Comparison of ENCODE assay signal across 14 mouse cellular contexts in the genomic region with DNA sequence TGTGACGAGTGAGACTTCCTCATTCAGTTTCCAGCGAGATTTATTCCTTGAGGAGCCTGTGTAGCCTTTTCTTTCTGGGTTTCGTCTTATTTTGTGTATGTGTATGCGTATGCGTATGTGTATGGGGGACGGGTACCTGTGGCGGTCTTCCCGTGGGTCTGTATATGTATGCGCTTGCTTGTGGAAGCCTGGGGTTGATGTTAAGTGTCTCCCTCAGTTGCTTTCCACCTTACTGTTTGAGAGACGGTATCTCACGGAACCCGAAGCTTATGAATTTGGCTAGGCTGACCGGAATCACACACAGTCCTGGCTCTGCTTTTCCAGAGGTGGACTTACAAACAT.
DNase-seq lines count a peak whose midpoint lies in the region; ATAC-seq lines count a peak whose summit lies in the region.
"Had no signal": no experiment of that assay in that cellular context is flagged by ENCODE, and none has a peak within 500 bp of the region (broad histone marks: within the 10 kb centered on the region; RNA-seq: fewer than 3 reads in every experiment).

No protein-coding gene starts in this region.

- 64% methylated on average over 13 of the region's 13 CpGs for WGBS in heart, embryonic 12.5 days
- WGBS in embryonic facial prominence, embryonic 15.5 days, result 69% methylated on average over 13 of the region's 13 CpGs
- WGBS in hindbrain, embryonic 15.5 days, result 71% methylated on average over 13 of the region's 13 CpGs
- 64% methylated on average over 13 of the region's 13 CpGs for WGBS in midbrain, embryonic 16.5 days

- no peak overlapping the region for H3K27ac ChIP-seq in heart, embryonic 12.5 days (ENCODE audit: poor library complexity, severe bottlenecking)
- H3K27ac ChIP-seq in embryonic facial prominence, embryonic 15.5 days (replicated peaks), result peak overlapping the region; percentile 23; the same call in 1 of the 2 replicates
- H3K27ac ChIP-seq in hindbrain, embryonic 15.5 days (replicated peaks), result no peak overlapping the region
- no peak overlapping the region; the same call in 1 of the 2 replicates for H3K27ac ChIP-seq in midbrain, embryonic 16.5 days (ENCODE audit: low read length)

- H3K36me3 ChIP-seq in heart, embryonic 12.5 days, result no peaks in the 10 kb centered on the region
- no peaks in the 10 kb centered on the region for H3K36me3 ChIP-seq in embryonic facial prominence, embryonic 15.5 days
- no peaks in the 10 kb centered on the region for H3K36me3 ChIP-seq in hindbrain, embryonic 15.5 days
- H3K36me3 ChIP-seq in midbrain, embryonic 16.5 days (ENCODE audit: control insufficient read depth, insufficient read depth, low read length), result no peaks in the 10 kb centered on the region

- no peak overlapping the region for H3K9ac ChIP-seq in heart, embryonic 12.5 days
- H3K9ac ChIP-seq in embryonic facial prominence, embryonic 15.5 days, result no peak overlapping the region
- no peak overlapping the region for H3K9ac ChIP-seq in hindbrain, embryonic 15.5 days
- no peak overlapping the region; the same call in 1 of the 2 replicates for H3K9ac ChIP-seq in midbrain, embryonic 16.5 days (ENCODE audit: low read depth, low read length)

- peak overlapping the region; percentile 78; the same call in 1 of the 2 replicates for H3K4me2 ChIP-seq in heart, embryonic 12.5 days
- peak overlapping the region; percentile 50 for H3K4me2 ChIP-seq in embryonic facial prominence, embryonic 15.5 days (replicated peaks)
- H3K4me2 ChIP-seq in hindbrain, embryonic 15.5 days, result peak overlapping the region; percentile 49
- H3K4me2 ChIP-seq in midbrain, embryonic 16.5 days (ENCODE audit: low read length), result peak overlapping the region; percentile 62

- H3K9me3 ChIP-seq in heart, embryonic 12.5 days (replicated peaks), result no peaks in the 10 kb centered on the region
- no peaks in the 10 kb centered on the region for H3K9me3 ChIP-seq in embryonic facial prominence, embryonic 15.5 days (replicated peaks)
- no peaks in the 10 kb centered on the region for H3K9me3 ChIP-seq in hindbrain, embryonic 15.5 days
- no peaks in the 10 kb centered on the region for H3K9me3 ChIP-seq in midbrain, embryonic 16.5 days (replicated peaks; ENCODE audit: control insufficient read depth, low read length, poor library complexity, severe bottlenecking)

- H3K4me1 ChIP-seq in heart, embryonic 12.5 days (replicated peaks), result peaks cover 10% of the 10 kb centered on the region
- H3K4me1 ChIP-seq in embryonic facial prominence, embryonic 15.5 days, result peaks cover 12% of the 10 kb centered on the region; the same call in 1 of the 2 replicates
- H3K4me1 ChIP-seq in hindbrain, embryonic 15.5 days (replicated peaks), result peaks cover 13% of the 10 kb centered on the region; the same call in 1 of the 2 replicates
- peaks cover 13% of the 10 kb centered on the region for H3K4me1 ChIP-seq in midbrain, embryonic 16.5 days (ENCODE audit: control insufficient read depth, insufficient read depth, low read length)

- ATAC-seq in heart, embryonic 12.5 days (ENCODE audit: insufficient number of reproducible peaks, low FRiP score), result no peak
- no peak for ATAC-seq in embryonic facial prominence, embryonic 15.5 days (ENCODE audit: insufficient number of reproducible peaks, low FRiP score, low TSS enrichment, low read depth)
- ATAC-seq in hindbrain, embryonic 15.5 days (ENCODE audit: low FRiP score, low read depth), result 0 out of 2 replicates have a peak, but pooled peaks have one; percentile 27
- peak; percentile 34; the same call in 1 of the 2 replicates for ATAC-seq in midbrain, embryonic 16.5 days
- ATAC-seq: intestine, postnatal 0 days had no signal

- H3K27me3 ChIP-seq in heart, embryonic 12.5 days (replicated peaks), result peaks cover 2% of the 10 kb centered on the region
- H3K27me3 ChIP-seq in embryonic facial prominence, embryonic 15.5 days, result 0 out of 2 replicates have a peak, but pooled peaks cover 3% of the 10 kb centered on the region
- H3K27me3 ChIP-seq in hindbrain, embryonic 15.5 days, result no peaks in the 10 kb centered on the region; the same call in 1 of the 2 replicates
- H3K27me3 ChIP-seq in midbrain, embryonic 16.5 days (ENCODE audit: control insufficient read depth, insufficient read depth, low read depth, low read length), result no peaks in the 10 kb centered on the region

- H3K4me3 ChIP-seq in heart, embryonic 12.5 days, result no peak overlapping the region
- peak overlapping the region; percentile 28; the same call in 1 of the 2 replicates for H3K4me3 ChIP-seq in embryonic facial prominence, embryonic 15.5 days (replicated peaks)
- no peak overlapping the region for H3K4me3 ChIP-seq in hindbrain, embryonic 15.5 days
- no peak overlapping the region for H3K4me3 ChIP-seq in midbrain, embryonic 16.5 days (ENCODE audit: low read depth, low read length)
- H3K4me3 ChIP-seq: myocyte had no signal

- no peak for DNase-seq in heart, adult 11 months
- no peak for DNase-seq in thymus, postnatal 14 days
- DNase-seq in spleen, postnatal 4 days (ENCODE audit: low spot score in 2 of 2), result no peak
- DNase-seq: heart, postnatal 36 days; liver; lung, adult 2 months; lung, postnatal 4 days; right cerebral cortex, postnatal 14 days had no signal

Comparison
In these comparisons a context has a peak if more than half of its experiments do, and no peak if none do; other contexts are left out.
1. ATAC-seq: peak in hindbrain, embryonic 15.5 days (single experiment) and midbrain, embryonic 16.5 days (single experiment); none in heart, embryonic 12.5 days (single experiment) and embryonic facial prominence, embryonic 15.5 days (single experiment).
2. Peak in every context shown above with its lines, with median percentiles within 50 percentile points of each other: H3K4me2 ChIP-seq.